Mouse (Mus musculus) brain, embryonic 14.5 days (tissue): ENCODE results near the gene Rbm24. TPM values are rescaled to one million over a fixed set of nuclear protein-coding genes. Genes with fewer than 3 reads are reported as not detected.

Experiments
- DNase-seq: peaks from one replicate; pipeline ENCODE4 v3.0.0-alpha.2; 2011; ENCODE audit warnings: low read depth
- CTCF ChIP-seq: fragments of 200-500 bp; IDR thresholded peaks from 2 replicates; pipeline ENCODE4 v1.5.1; 2012; ENCODE audit warnings: inconsistent platforms, mild to moderate bottlenecking, moderate library complexity, borderline replicate concordance; ENCODE audit not compliant: insufficient read depth, insufficient read length; ENCODE audit errors: extremely low read depth
- POLR2A ChIP-seq: fragments of 200-500 bp; IDR thresholded peaks from 2 replicates; pipeline ENCODE4 v1.6.1; 2012; ENCODE audit warnings: mild to moderate bottlenecking, inconsistent platforms, borderline replicate concordance; ENCODE audit not compliant: poor library complexity, insufficient read depth, insufficient read length, severe bottlenecking; ENCODE audit errors: extremely low read depth
- polyA plus RNA-seq: library from polyadenylated mRNA; depleted of rRNA; stranded (reverse); fragments of >200 nt; gene quantifications from 2 replicates; pipeline ENCODE4 v1.2.3, GENCODE M21; 2012

Rbm24 gene
- polyA plus RNA-seq, 1 experiment = 8.3 TPM

DNA sequence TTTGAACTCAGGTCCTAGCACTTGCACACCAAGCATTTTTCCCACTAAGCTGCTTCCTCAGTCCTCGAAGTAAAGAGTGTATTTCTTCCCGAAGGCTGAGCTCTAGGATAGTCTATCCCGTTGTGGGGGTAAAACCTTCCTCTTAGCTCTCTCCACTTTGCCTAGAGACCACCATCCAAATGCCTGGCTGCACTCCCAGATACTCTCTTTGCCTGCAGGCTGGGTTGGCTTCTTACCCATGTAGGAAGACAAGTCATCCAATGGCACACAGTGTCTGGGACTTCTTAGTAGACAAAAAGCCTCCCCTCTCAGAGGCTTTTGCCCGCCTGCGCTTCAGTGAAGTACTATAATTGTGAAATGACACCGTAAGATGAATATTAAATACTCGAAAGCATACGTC, 2.2 kb upstream of the Rbm24 start:
- peak; percentile 69 for DNase-seq
- TF ChIP-seq POLR2A (no peak), CTCF (no peak)

DNA sequence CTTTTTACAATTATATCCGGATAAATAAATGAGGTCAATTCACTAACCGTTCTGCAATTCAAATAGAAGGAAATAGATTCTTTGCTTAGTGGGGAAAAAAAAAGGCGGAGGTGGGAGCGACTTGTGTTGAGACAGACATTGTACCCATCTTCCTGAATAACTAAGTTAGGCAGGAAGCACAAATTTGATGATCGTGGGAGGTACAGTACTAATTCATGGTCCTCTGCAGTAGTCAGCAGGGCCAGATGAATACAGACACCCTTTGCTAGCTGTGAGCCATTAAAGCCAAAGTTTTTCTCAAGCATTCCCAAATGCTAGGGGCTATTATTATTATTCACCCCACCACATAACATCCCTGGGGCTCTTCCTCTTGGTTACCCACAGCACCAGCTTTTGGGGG, 640 bp upstream of the Rbm24 start:
- no peak for DNase-seq
- no peak for TF ChIP-seq CTCF
- TF ChIP-seq POLR2A = no peak

DNA sequence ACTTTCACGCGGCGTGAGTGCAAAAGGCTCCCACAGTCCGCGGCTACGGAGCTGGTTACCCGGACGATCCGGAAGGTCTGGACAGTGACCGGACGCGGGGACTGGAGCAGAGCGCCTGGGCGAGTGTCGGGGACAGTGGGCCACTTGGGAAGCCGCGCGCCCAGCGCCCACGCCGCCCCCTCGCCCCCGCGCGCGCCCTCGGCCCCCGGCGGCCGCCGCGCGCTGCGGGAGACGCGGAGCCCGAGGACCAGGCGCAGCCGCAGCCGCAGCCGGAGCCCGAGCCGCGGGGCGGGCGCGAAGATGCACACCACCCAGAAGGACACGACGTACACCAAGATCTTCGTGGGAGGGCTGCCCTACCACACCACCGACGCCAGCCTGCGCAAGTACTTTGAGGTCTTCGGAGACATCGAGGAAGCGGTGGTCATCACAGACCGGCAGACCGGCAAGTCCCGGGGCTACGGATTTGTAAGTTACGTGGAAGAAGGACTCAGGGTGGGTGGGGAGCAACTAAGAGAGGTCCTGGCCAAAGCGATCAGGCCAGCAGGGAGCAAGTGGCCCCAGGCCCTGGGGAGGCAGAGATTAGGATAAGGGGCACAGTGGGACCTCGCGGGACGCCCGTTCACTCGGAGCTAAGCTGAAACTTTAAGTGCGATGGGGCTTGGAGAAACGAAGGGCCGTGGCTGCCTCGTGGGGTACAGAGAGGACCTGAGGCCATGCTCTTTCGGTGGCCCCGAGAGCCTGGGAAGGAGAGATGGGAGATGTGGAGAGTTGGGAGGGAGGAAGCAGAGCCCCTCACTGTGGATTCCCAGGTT, 704 bp downstream of the Rbm24 start:
- no peak for TF ChIP-seq POLR2A
- TF ChIP-seq CTCF = no peak
- DNase-seq = peak; percentile 59

DNA sequence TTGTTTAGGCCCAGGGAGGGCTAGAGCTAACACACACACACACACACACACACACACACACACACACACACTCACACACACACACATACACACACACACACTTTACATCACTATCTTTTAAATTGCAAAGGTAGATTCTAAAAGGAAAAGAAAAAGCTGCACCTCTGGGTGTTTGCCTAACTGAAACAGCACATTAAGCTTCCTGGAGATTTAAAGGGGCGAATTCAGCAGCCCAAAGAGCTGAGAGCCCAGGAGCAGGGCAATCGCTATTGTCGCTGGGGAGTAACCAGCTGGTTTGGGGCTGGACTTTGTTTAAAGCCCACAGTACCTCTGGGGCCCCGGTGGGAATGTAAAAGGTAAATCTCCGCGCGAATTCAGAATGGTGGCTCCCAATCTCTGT, 1.4 kb downstream of the Rbm24 start:
- peak; percentile 47 for DNase-seq
- TF ChIP-seq POLR2A (no peak), CTCF (no peak)

DNA sequence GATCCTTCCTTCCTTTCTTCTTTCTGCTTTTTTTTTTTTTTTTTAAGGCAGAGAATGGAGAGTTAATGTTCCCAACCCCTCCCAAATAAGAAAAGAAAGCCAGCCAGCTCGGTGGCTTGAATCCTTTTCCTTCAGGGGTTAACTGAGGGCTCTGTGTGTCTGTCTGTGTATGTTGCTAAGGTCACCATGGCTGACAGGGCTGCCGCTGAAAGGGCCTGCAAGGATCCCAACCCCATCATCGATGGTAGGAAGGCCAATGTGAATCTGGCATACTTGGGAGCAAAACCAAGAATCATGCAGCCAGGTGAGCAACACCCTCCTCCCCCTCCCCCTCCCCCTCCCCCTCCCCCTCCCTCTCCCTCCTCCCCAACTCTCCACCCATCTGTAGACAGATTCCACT, 1.9 kb downstream of the Rbm24 start:
- DNase-seq = no peak
- TF ChIP-seq CTCF = no peak
- TF ChIP-seq POLR2A = no peak

DNA sequence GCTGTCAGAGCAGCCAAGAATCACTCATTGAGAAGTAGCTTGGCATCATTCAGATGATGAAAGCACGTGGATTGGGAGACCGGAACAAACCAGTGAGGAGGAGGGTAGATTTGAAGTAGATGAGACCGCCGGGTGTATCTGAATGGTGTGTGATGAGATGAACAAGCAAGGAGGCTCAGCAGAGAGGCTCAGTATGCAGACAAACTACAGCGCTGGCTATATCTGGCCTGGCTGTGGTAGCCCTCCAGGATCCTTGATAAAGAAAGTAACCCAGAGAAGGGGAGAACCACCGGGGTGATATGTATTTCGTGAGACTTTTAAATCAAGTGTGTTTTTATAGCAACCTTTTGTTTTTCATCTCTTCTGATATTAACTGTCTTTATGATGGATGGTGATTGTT, 5.6 kb downstream of the Rbm24 start:
- TF ChIP-seq POLR2A (no peak), CTCF (no peak)
- no peak for DNase-seq

DNA sequence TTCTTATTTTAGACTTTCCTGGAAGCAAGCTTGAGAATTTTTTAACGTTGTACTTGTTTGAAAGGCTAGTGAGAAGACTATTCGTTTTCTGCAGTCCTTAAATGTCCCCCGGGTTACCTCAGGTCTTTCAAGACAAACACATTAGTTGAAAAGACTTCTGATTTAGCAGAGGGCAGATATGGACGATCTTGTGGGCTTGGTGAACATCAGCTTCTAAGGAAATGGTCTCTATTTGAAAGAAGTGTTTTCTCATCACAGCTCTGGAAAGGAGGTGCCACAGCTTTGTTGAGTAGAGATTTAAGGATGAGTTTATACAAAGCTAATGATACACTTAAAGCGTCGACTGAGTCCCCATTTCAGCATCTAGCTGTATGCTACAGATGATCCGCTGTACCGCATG, 6.1 kb downstream of the Rbm24 start:
- DNase-seq = no peak
- TF ChIP-seq CTCF (no peak), POLR2A (no peak)

DNA sequence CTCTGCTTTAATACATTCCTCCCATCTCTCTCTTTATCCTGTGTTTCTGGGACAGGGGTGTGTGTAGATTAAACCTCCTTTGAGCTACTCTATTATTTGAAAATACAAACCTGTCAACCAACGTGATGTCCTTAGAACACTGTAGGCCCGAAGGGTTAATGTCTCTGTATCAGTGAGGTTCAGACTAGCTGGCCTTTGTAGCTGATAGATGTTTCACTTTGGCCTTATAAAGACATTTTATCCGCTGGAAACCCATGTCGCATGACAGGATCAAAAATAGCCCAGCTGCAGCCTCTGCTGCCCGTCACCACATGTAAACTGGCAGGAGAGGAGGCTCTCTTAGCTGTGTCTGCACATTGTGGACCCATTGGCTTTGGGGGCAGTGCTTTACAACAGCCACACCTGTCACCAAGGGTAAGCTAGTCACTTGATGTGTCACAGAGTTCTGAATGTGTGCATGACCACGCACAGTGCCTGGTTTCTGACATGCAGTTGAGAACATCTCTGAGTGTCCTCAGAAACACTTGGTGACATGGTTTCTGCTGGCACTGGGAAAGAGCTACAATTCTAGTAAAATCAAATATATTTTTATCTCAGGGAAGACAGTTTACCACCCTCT, 8.5 kb downstream of the Rbm24 start:
- no peak for TF ChIP-seq CTCF
- no peak for TF ChIP-seq POLR2A
- DNase-seq = no peak

DNA sequence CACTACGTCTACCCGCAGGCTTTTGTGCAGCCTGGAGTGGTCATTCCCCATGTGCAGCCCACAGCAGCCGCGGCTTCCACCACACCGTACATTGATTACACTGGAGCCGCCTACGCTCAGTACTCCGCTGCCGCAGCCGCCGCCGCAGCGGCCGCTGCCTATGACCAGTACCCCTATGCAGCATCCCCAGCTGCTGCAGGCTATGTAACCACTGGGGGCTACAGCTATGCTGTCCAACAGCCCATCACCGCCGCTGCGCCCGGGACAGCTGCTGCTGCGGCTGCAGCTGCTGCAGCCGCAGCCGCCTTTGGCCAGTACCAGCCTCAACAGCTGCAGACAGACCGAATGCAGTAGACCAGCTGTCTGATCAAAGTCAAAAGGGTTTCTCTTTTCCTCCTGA, 10.7 kb downstream of the Rbm24 start:
- no peak for DNase-seq
- no peak for TF ChIP-seq POLR2A

DNA sequence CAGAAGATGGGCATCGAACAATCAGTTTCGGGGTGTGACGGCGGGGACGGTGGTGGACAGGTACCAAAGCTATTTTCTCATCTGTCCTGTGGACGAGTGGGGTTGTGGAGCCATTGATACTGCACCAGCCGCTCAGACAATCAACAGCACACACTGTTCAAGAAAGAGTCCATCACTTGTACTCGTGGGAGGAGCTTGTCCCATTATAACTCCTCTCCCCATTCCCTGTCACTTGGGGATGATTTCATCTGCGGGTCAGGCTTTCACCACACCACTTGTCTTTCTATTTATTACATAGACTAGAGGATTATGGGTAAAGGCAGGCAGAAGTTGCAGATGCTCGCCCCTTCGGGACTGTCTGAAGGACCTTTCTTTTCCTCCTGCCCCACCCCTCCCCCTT, 11.6 kb downstream of the Rbm24 start:
- no peak for DNase-seq
- TF ChIP-seq CTCF (no peak), POLR2A (no peak)

DNA sequence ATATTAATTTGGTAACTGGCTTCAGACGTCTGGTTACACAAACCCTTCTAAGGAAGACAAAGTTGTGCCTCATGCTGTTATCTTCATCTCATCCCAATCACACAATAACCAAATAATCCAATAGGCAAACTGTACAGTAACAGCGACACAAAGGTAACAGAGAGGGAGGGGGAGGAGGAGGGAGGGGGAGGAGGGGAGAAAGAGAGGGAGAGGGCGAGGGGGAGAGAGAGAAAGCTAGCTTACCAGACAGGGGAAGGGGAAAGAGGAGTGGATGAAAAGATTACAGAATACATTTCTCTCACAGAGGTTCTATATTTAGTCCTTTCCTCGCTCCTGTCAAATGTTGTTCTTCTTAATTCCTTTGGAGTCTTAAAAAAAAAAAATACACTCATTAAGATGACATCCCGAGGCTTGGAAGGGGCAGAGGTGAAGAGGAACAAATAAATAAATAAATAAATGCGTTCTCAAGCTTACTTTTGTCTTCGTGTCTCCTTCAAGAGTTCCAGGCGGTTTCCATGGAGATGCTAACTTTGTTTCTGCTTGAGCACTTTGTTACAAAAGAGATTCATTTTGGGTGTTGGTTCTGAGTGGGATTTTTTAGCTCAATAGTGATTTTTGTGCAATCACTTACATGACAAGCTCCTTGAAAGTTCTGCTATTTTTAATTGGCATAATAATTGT, 15.8 kb downstream of the Rbm24 start:
- DNase-seq = peak; percentile 84
- no peak for TF ChIP-seq CTCF
- no peak for TF ChIP-seq POLR2A
